Comparison of ENCODE assay signal across 8 mouse cellular contexts in the genomic region with DNA sequence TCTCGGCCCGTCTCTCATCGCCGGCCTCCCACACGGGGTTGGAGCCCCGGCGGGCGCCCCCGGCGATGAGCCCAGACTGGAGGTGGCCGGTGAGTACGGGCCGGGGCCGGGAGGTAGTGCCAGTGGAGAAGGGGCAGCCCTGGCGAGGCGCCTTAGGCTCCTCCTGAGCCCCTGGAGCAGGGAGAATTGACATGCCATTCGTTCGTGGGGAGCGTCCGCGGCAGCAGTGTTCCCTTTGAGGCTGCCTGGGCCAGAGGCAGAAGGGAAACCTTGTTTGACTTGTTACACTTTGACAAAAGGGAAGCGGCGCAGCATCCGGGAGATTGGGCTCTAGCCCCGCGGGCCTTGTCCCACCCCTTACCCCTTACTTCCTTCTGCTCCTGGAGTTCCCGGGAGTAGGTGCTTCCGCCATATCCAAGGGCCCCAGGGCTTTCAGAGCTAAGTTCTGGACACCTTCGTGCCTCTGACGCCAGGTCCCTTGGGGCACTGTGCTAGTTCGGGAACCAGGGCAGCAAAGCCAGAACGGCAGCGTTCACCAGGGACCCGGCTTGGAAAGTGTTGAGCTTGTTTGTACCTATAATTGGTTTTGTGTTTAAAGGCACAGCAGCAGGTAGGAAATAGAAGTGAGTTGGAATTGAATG. TPM values are rescaled to one million over a fixed set of nuclear protein-coding genes. Genes with fewer than 3 reads are reported as not detected.
DNase-seq lines count a peak whose midpoint lies in the region; ATAC-seq and TF ChIP-seq lines count a peak whose summit lies in the region.

No protein-coding gene starts in this region.

- ATAC-seq in embryonic facial prominence, embryonic 11.5 days (replicated peaks; ENCODE audit: insufficient number of reproducible peaks, low FRiP score, low TSS enrichment, low read depth) = 0 out of 2 replicates have a peak, but pooled peaks have one; percentile 3
- no peak for ATAC-seq in heart, embryonic 11.5 days (replicated peaks; ENCODE audit: insufficient number of reproducible peaks, low FRiP score, low TSS enrichment)
- ATAC-seq in kidney, embryonic 15.5 days (replicated peaks; ENCODE audit: low FRiP score) = no peak
- peak; percentile 3; the same call in 1 of the 2 replicates for ATAC-seq in neural tube, embryonic 12.5 days (ENCODE audit: low FRiP score, low read depth)

- peak overlapping the region; percentile 95 for H3K4me2 ChIP-seq in embryonic facial prominence, embryonic 11.5 days (ENCODE audit: low read depth, low read length)
- peak overlapping the region; percentile 84 for H3K4me2 ChIP-seq in heart, embryonic 11.5 days
- peak overlapping the region; percentile 96 for H3K4me2 ChIP-seq in kidney, embryonic 15.5 days
- peak overlapping the region; percentile 99 for H3K4me2 ChIP-seq in neural tube, embryonic 12.5 days (replicated peaks)

- no peaks in the 10 kb centered on the region for H3K4me1 ChIP-seq in embryonic facial prominence, embryonic 11.5 days (ENCODE audit: control insufficient read depth, insufficient read depth, low read length)
- 0 out of 2 replicates have a peak, but pooled peaks cover 9% of the 10 kb centered on the region for H3K4me1 ChIP-seq in heart, embryonic 11.5 days (ENCODE audit: control insufficient read depth, insufficient read depth, low read length)
- peaks cover 29% of the 10 kb centered on the region for H3K4me1 ChIP-seq in kidney, embryonic 15.5 days
- H3K4me1 ChIP-seq in lung, adult 2 months (ENCODE audit: control insufficient read depth, insufficient read depth, low read length) = peaks cover 5% of the 10 kb centered on the region
- peaks cover 16% of the 10 kb centered on the region for H3K4me1 ChIP-seq in neural tube, embryonic 12.5 days

- peak overlapping the region; percentile 98 for H3K27ac ChIP-seq in embryonic facial prominence, embryonic 11.5 days (replicated peaks; ENCODE audit: low read depth, low read length)
- peak overlapping the region; percentile 99 for H3K27ac ChIP-seq in heart, embryonic 11.5 days (ENCODE audit: low read depth, low read length)
- H3K27ac ChIP-seq in kidney, embryonic 15.5 days = peak overlapping the region; percentile 99
- peak overlapping the region; percentile 98 for H3K27ac ChIP-seq in neural tube, embryonic 12.5 days

- H3K9ac ChIP-seq in embryonic facial prominence, embryonic 11.5 days (replicated peaks; ENCODE audit: low read length) = peak overlapping the region; percentile 94
- H3K9ac ChIP-seq in heart, embryonic 11.5 days (ENCODE audit: low read depth, low read length) = peak overlapping the region; percentile 95
- H3K9ac ChIP-seq in kidney, embryonic 15.5 days = peak overlapping the region; percentile 99
- H3K9ac ChIP-seq in neural tube, embryonic 12.5 days = peak overlapping the region; percentile 96

- peaks cover 48% of the 10 kb centered on the region for H3K79me3 ChIP-seq in C2C12 (ENCODE audit: low read depth)

- no peak for TF ChIP-seq CTCF in C2C12 (IDR thresholded peaks at IDR 0.05; ENCODE audit: control insufficient read depth, insufficient read depth, insufficient read length)
- TF ChIP-seq CTCF in lung, adult 2 months (IDR thresholded peaks at IDR 0.05; ENCODE audit: insufficient read depth, low read length) = no peak

- H3K36me3 ChIP-seq in C2C12 (ENCODE audit: control insufficient read depth, insufficient read depth) = peaks cover 27% of the 10 kb centered on the region
- peaks cover 5% of the 10 kb centered on the region for H3K36me3 ChIP-seq in embryonic facial prominence, embryonic 11.5 days (replicated peaks; ENCODE audit: control insufficient read depth, insufficient read depth, low read depth, low read length)
- 0 out of 2 replicates have a peak, but pooled peaks cover 3% of the 10 kb centered on the region for H3K36me3 ChIP-seq in heart, embryonic 11.5 days (ENCODE audit: control insufficient read depth, insufficient read depth, low read length)
- H3K36me3 ChIP-seq in kidney, embryonic 15.5 days = peaks cover 29% of the 10 kb centered on the region
- peaks cover 18% of the 10 kb centered on the region for H3K36me3 ChIP-seq in neural tube, embryonic 12.5 days

- WGBS in embryonic facial prominence, embryonic 11.5 days = under 1% methylated on average over 28 of the region's 34 CpGs
- WGBS in heart, embryonic 11.5 days (ENCODE audit: insufficient replicate concordance) = under 1% methylated on average over 34 of the region's 34 CpGs
- whole genome bisulfite sequencing in kidney, embryonic 15.5 days = under 1% methylated on average over 34 of the region's 34 CpGs
- under 1% methylated on average over 34 of the region's 34 CpGs for WGBS in lung, adult 2 months
- WGBS in neural tube, embryonic 12.5 days = under 1% methylated on average over 34 of the region's 34 CpGs

- no peaks in the 10 kb centered on the region for H3K9me3 ChIP-seq in embryonic facial prominence, embryonic 11.5 days (replicated peaks; ENCODE audit: control insufficient read depth, low read length)
- H3K9me3 ChIP-seq in heart, embryonic 11.5 days (replicated peaks; ENCODE audit: control insufficient read depth, low read length) = no peaks in the 10 kb centered on the region
- no peaks in the 10 kb centered on the region for H3K9me3 ChIP-seq in kidney, embryonic 15.5 days (replicated peaks)
- H3K9me3 ChIP-seq in neural tube, embryonic 12.5 days = no peaks in the 10 kb centered on the region

- H3K79me2 ChIP-seq in C2C12 (ENCODE audit: control insufficient read depth, insufficient read depth) = peaks cover 57% of the 10 kb centered on the region

- peak; percentile 41 for DNase-seq in T-cell, adult 2 months (ENCODE audit: low spot score)
- peak; percentile 32 for DNase-seq in embryonic facial prominence, embryonic 11.5 days (ENCODE audit: low spot score)
- peak; percentile 40 for DNase-seq in lung, adult 2 months
- peak; percentile 64 for DNase-seq in thymus, postnatal 25 days

- H3K4me3 ChIP-seq in C2C12 (ENCODE audit: insufficient read depth, poor library complexity, severe bottlenecking) = peak overlapping the region; percentile 96
- H3K4me3 ChIP-seq in embryonic facial prominence, embryonic 11.5 days (ENCODE audit: low read depth, low read length) = peak overlapping the region; percentile 97
- H3K4me3 ChIP-seq in heart, embryonic 11.5 days (ENCODE audit: low read depth, low read length) = peak overlapping the region; percentile 96
- peak overlapping the region; percentile 99 for H3K4me3 ChIP-seq in kidney, embryonic 15.5 days (replicated peaks)
- peak overlapping the region; percentile 92 for H3K4me3 ChIP-seq in lung, adult 2 months (replicated peaks; ENCODE audit: extremely low read depth, low read depth, low read length)
- peak overlapping the region; percentile 95 for H3K4me3 ChIP-seq in neural tube, embryonic 12.5 days

- H3K27me3 ChIP-seq in C2C12 (ENCODE audit: control insufficient read depth, insufficient read depth, insufficient read length) = no peaks in the 10 kb centered on the region
- no peaks in the 10 kb centered on the region for H3K27me3 ChIP-seq in embryonic facial prominence, embryonic 11.5 days (ENCODE audit: control insufficient read depth, insufficient read depth, low read length)
- no peaks in the 10 kb centered on the region for H3K27me3 ChIP-seq in heart, embryonic 11.5 days (ENCODE audit: control insufficient read depth, insufficient read depth, low read length)
- H3K27me3 ChIP-seq in kidney, embryonic 15.5 days = no peaks in the 10 kb centered on the region
- H3K27me3 ChIP-seq in neural tube, embryonic 12.5 days (replicated peaks) = no peaks in the 10 kb centered on the region

- peak overlapping the region; percentile 94 for H3ac ChIP-seq in C2C12 (ENCODE audit: control insufficient read depth, insufficient read length, low read depth)

- TF ChIP-seq POLR2A in lung, adult 2 months (IDR thresholded peaks at IDR 0.05; ENCODE audit: borderline replicate concordance, extremely low read depth, low read depth, low read length) = peak; percentile 40; the same call in 1 of the 2 replicates

TF ChIP-seq in C2C12, 6 proteins besides CTCF, POLR2A, EP300 and RAD21:
- TF ChIP-seq CEBPB (IDR thresholded peaks at IDR 0.05; ENCODE audit: low read depth) (no peak), MYOD1 (IDR thresholded peaks at IDR 0.05; ENCODE audit: control insufficient read depth, insufficient read length, low read depth) (no peak), MAX (IDR thresholded peaks at IDR 0.05) (no peak)
TF ChIP-seq in C2C12: peak in this region for 0.

RNA-seq across cellular contexts. Expression of gene Brpf1, which starts 0.7 kb away (rescaled TPM):
- 16.1 TPM for polyA plus RNA-seq in C2C12 (2012; fragmentation: generic; extraction: Trizol)
- 17.6 and 21.3 TPM in 2 replicates for polyA plus RNA-seq in embryonic facial prominence, embryonic 11.5 days (2014; fragmentation: Nextera tagmentation; extraction: Ambion mirVana)
- polyA plus RNA-seq in heart, embryonic 11.5 days (2014; fragmentation: Nextera tagmentation; extraction: Ambion mirVana) = 11.0 and 14.6 TPM in 2 replicates
- polyA plus RNA-seq in kidney, embryonic 15.5 days (2015; fragmentation: Nextera tagmentation; extraction: Ambion mirVana) = 19.2 and 20.4 TPM in 2 replicates
- 20.2 and 21.3 TPM in 2 replicates for polyA plus RNA-seq in lung, adult 2 months (2012; rRNA removed)
- 24.9 and 29.9 TPM in 2 replicates for polyA plus RNA-seq in neural tube, embryonic 12.5 days (2016; fragmentation: Nextera tagmentation; extraction: Ambion mirVana)

RNA-seq across cellular contexts. Expression of gene Ogg1, which starts 19.2 kb away (rescaled TPM):
- polyA plus RNA-seq in C2C12 (2012; fragmentation: generic; extraction: Trizol) = 18.5 TPM
- 13.0 and 14.6 TPM in 2 replicates for polyA plus RNA-seq in embryonic facial prominence, embryonic 11.5 days (2014; fragmentation: Nextera tagmentation; extraction: Ambion mirVana)
- polyA plus RNA-seq in heart, embryonic 11.5 days (2014; fragmentation: Nextera tagmentation; extraction: Ambion mirVana) = 10.6 and 11.6 TPM in 2 replicates
- 13.8 and 18.7 TPM in 2 replicates for polyA plus RNA-seq in kidney, embryonic 15.5 days (2015; fragmentation: Nextera tagmentation; extraction: Ambion mirVana)
- 18.9 and 23.9 TPM in 2 replicates for polyA plus RNA-seq in lung, adult 2 months (2012; rRNA removed)
- polyA plus RNA-seq in neural tube, embryonic 12.5 days (2016; fragmentation: Nextera tagmentation; extraction: Ambion mirVana) = 12.6 and 14.3 TPM in 2 replicates

RNA-seq across cellular contexts. Expression of gene Cpne9, which starts 25.5 kb away (rescaled TPM):
- polyA plus RNA-seq in C2C12 (2012; fragmentation: generic; extraction: Trizol) = 0.01 TPM
- polyA plus RNA-seq in embryonic facial prominence, embryonic 11.5 days (2014; fragmentation: Nextera tagmentation; extraction: Ambion mirVana) = 0.10 and 0.14 TPM in 2 replicates
- 0.11 and 0.15 TPM in 2 replicates for polyA plus RNA-seq in heart, embryonic 11.5 days (2014; fragmentation: Nextera tagmentation; extraction: Ambion mirVana)
- 0.05 and 0.18 TPM in 2 replicates for polyA plus RNA-seq in kidney, embryonic 15.5 days (2015; fragmentation: Nextera tagmentation; extraction: Ambion mirVana)
- 0.06 TPM in 1 of 2 replicates, not detected in the other for polyA plus RNA-seq in lung, adult 2 months (2012; rRNA removed)
- 0.55 and 0.56 TPM in 2 replicates for polyA plus RNA-seq in neural tube, embryonic 12.5 days (2016; fragmentation: Nextera tagmentation; extraction: Ambion mirVana)

RNA-seq across cellular contexts. Expression of gene Camk1, which starts 36.2 kb away (rescaled TPM):
- polyA plus RNA-seq in C2C12 (2012; fragmentation: generic; extraction: Trizol) = 43.2 TPM
- 73.5 and 77.1 TPM in 2 replicates for polyA plus RNA-seq in embryonic facial prominence, embryonic 11.5 days (2014; fragmentation: Nextera tagmentation; extraction: Ambion mirVana)
- 106 and 109 TPM in 2 replicates for polyA plus RNA-seq in heart, embryonic 11.5 days (2014; fragmentation: Nextera tagmentation; extraction: Ambion mirVana)
- 103 and 111 TPM in 2 replicates for polyA plus RNA-seq in kidney, embryonic 15.5 days (2015; fragmentation: Nextera tagmentation; extraction: Ambion mirVana)
- 69.2 and 84.4 TPM in 2 replicates for polyA plus RNA-seq in lung, adult 2 months (2012; rRNA removed)
- polyA plus RNA-seq in neural tube, embryonic 12.5 days (2016; fragmentation: Nextera tagmentation; extraction: Ambion mirVana) = 61.9 and 63.6 TPM in 2 replicates

Comparison
In these comparisons a context has a peak if more than half of its experiments do, and no peak if none do; other contexts are left out.
1. ATAC-seq: peak in embryonic facial prominence, embryonic 11.5 days (single experiment) and neural tube, embryonic 12.5 days (single experiment); none in heart, embryonic 11.5 days (single experiment) and kidney, embryonic 15.5 days (single experiment).
2. Peak in every context shown above with its lines, with median percentiles within 50 percentile points of each other: H3K4me3 ChIP-seq, DNase-seq, H3K27ac ChIP-seq, H3K4me2 ChIP-seq and H3K9ac ChIP-seq.